Mouse (Mus musculus): ENCODE data around the gene Ttll13.
A peak's percentile ranks its signal among the peaks of the same experiment; 100 is the strongest.

DNA sequence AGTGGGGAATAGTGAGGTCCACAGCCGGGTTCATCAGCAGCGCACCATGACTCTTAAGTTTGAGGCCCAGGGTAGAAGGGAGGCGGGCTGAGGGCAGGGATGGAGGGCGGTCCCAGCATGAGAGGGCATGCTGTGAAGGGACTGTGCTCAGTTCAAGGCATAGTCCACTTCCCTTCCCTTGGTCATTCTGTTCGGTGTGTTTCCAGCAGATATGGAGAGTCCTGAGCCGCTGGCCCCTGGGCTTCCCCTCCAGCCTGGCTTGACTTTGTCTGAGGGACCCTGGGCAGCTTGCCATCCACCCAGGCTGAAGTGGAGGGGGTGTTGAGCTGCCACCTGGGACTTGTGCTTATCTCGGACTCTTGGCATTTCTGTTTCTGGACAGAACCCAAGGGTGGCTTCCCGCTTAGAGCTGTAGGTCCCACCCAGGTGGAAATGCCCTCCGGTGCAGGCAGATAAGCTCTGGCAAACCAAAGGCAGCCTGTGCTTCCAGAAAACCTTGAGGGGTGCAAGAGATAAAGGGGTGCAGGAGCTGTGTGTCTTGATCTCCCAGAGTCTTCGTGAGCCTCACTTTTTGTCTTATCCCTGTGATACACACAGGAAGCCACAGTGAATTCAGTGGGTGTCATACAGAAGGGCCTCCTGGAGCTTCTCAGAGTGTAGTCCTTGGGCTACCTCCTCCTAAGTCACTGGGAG lies 37.3 kb upstream of the Ttll13 start:
- TF ChIP-seq MYC (IDR thresholded peaks at IDR 0.05; ENCODE audit: low read depth, low read length) (0 out of 2 replicates have a peak, but pooled peaks have one; percentile 77), ZMIZ1 (IDR thresholded peaks at IDR 0.05; ENCODE audit: low read depth, low read length) (peak; percentile 37)

All from MEL (cell line).